Mouse (Mus musculus): ENCODE measurements around the gene Gss.

Gene Gss

DNA sequence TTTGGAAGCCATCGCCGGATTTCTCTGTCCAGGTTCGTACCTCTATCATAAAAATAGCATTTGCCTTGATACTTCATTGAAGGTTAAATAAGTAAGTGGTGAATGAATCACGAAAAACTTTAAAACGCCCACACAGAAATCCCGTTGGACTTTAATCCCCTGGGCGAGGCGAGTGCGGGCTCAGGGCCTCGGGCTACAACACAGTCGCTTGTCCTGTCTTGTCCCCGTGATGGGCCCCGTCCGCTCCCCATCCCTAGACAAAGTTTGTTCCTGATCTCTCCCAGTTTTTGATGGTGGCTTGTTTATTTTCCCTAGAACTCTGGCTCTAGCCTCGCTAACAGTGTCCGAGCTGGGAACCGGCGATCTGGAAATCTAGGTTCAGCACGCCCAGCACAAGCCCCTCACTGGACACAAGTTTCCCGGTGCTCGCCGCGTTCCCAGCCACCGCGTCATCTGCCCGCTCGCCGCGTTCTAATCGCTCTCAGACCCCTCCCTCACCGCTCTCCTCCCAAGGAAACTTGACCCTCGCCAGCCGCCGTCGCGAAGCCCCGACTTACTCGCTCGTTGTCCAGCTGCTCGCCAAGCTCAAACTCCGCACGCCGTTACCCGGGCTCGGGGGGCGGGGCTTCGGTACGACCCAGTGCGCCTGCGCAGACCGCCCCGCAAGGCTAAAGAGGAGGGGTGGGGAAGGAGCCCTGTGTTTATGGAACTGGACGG lies at the start of gene Gss:
TSS of gene Gss (minus strand) at position 674 of the 717 bp plus-strand sequence.
- DNase-seq (ENCODE audit: extremely low spot score, low read depth, low spot score): peak; percentile 81

GRCm38 (mm10) chr2:155641540-155642472 lies 49.2 kb upstream of the Gss start:
- DNase-seq (ENCODE audit: extremely low spot score, low read depth, low spot score): no peak

- no peak for DNase-seq (ENCODE audit: extremely low spot score, low read depth, low spot score)
These were observed 48.0 kb upstream of the Gss start for GRCm38 (mm10) chr2:155640656-155641055.

DNA sequence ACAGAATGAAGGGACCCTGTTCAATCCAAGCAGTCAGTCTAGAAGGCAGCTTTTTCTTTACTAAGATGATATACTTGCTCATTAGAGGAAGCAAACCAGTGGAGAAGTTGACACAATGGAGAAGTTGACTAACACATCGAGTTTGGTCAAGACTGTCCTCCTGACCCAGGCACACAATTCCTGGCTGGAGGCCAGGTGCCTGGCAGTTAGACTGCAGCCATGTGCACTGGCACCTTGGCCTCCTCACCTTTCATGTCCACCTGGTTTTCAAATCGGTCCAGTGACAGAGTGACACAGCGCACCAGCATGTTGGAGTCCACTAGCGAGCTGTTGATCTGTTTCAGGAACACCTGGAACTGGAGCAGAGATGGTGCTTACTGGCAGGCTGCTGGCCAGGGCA lies 44.8 kb upstream of the Gss start:
- DNase-seq (ENCODE audit: extremely low spot score, low read depth, low spot score): no peak

- DNase-seq (ENCODE audit: extremely low spot score, low read depth, low spot score): no peak
These were observed 44.3 kb upstream of the Gss start for GRCm38 (mm10) chr2:155636881-155637280.

- DNase-seq (ENCODE audit: extremely low spot score, low read depth, low spot score): no peak
These were observed 43.4 kb upstream of the Gss start for GRCm38 (mm10) chr2:155635961-155636360.

DNA sequence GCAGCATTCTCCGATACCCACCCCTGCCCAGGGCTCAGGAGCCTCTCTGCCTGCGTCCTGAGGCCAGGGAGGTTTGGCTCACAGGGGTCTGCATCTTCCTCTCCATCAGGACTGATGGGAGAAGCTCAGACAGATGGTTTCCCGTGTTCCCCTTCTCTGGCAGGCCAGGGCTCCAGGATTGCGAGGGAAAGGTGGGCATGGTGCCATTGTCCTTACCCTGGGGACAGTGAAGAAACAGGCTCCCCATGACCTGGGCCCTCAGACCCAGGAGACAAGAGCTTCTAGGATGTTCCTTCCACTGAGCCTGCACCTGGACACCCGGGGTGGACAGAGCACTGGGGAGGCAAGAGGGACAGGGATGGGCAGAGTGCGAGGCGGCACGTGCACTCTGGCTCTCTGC lies 42.0 kb upstream of the Gss start:
- DNase-seq (ENCODE audit: extremely low spot score, low read depth, low spot score): no peak

DNA sequence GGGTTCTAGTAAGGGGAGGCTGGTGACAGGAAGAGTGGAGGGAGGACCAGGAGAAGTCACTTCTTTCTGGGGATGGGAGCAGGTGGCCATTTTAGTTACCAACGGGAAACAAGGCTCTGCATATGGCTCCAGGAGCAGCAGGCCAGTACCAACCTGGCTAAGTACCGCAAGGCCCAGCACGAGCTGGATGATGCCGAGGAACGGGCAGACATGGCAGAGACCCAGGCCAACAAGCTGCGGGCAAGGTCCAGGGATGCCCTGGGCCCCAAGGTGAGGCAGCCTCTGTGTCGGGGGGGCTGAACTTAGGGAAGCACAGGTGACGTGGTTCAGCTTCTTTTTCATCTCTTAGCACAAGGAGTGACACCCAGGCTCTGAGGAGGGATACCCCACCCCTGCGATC lies 41.1 kb upstream of the Gss start:
- no peak for DNase-seq (ENCODE audit: extremely low spot score, low read depth, low spot score)

DNA sequence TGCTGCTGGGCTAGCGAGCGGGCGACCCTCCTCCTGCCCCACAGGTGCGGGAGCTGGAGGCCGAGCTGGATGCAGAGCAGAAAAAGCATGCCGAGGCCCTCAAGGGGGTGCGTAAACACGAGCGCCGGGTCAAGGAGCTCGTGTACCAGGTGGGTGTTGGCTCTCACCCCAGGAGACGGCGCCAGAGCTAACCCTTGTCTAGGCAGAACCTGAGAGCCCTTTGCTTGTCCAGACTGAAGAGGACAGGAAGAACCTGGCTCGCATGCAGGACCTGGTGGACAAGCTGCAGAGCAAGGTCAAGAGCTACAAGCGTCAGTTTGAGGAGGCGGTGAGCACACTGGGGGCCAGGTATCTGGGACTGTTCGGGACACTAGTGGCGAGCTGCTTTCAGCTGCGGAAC lies 40.5 kb upstream of the Gss start:
- DNase-seq (ENCODE audit: extremely low spot score, low read depth, low spot score): no peak

DNA sequence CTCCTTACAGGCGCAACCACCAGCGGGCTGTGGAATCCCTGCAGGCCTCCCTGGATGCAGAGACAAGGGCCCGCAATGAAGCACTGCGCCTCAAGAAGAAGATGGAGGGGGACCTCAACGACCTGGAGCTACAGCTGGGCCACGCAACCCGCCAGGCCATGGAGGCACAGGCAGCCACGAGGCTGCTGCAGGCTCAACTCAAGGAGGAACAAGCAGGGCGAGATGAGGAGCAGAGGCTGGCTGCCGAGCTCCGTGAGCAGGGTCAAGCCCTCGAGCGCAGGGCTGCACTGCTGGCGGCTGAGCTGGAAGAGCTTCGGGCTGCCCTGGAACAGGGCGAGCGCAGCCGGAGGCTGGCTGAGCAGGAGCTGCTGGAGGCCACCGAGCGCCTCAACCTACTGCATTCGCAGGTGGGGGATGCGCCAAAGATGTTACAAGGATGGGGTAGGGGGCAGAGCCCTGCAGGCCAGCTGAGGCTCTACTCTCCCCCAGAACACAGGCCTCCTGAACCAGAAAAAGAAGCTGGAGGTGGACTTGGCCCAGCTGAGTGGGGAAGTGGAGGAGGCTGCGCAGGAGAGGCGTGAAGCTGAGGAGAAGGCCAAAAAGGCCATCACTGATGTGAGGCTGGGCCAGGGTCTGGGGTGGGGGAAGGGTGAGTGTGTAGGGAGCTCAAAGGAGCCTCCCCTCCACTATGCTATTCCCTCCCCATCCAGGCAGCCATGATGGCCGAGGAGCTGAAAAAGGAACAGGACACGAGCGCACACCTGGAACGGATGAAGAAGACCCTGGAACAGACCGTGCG lies 39.7 kb upstream of the Gss start:
- DNase-seq (ENCODE audit: extremely low spot score, low read depth, low spot score): no peak

GRCm38 (mm10) chr2:155630590-155631416 lies 38.2 kb upstream of the Gss start:
- DNase-seq (ENCODE audit: extremely low spot score, low read depth, low spot score): no peak

GRCm38 (mm10) chr2:155630153-155630552 lies 37.5 kb upstream of the Gss start:
- no peak for DNase-seq (ENCODE audit: extremely low spot score, low read depth, low spot score)

- no peak for DNase-seq (ENCODE audit: extremely low spot score, low read depth, low spot score)
These were observed 36.6 kb upstream of the Gss start for GRCm38 (mm10) chr2:155629231-155629661.

- no peak for DNase-seq (ENCODE audit: extremely low spot score, low read depth, low spot score)
These were observed 35.9 kb upstream of the Gss start for GRCm38 (mm10) chr2:155628519-155628918.

DNA sequence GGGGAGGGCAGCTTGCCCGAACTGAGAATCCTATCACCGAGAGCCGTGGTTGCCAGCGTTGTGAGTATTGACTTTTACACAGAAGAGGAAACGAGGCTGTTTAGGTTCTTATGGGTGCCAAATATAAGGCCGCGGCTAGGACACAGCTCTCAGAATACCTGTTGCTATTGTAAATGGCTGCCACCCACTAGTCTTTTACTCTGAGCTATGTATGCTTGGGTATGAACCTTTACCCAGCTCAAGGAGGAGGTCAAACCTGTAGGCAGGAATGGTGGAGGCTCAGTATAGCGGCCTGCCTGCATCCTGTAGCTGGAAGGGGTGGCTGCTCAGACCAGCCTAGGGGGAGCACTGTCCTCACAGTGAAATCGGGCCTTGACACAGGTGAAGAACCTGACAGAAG lies 35.5 kb upstream of the Gss start:
- no peak for DNase-seq (ENCODE audit: extremely low spot score, low read depth, low spot score)

- DNase-seq (ENCODE audit: extremely low spot score, low read depth, low spot score): peak; percentile 70
These were observed 34.6 kb upstream of the Gss start for GRCm38 (mm10) chr2:155627030-155627738.

DNA sequence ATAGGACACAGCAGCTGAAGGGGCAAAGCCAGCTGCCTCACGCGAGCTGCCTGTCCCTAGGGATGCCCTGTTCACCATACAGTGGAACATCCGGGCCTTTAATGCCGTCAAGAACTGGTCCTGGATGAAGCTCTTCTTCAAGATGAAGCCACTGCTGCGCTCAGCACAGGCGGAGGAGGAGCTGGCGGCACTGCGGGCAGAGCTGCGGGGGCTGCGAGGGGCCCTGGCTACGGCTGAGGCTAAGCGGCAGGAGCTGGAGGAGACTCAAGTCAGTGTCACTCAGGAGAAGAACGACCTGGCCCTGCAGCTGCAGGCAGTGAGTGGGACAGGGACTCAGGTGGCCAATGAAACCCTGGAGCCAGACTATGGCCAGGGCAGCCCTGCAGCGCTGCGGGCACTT lies 33.7 kb upstream of the Gss start:
- no peak for DNase-seq (ENCODE audit: extremely low spot score, low read depth, low spot score)

DNA sequence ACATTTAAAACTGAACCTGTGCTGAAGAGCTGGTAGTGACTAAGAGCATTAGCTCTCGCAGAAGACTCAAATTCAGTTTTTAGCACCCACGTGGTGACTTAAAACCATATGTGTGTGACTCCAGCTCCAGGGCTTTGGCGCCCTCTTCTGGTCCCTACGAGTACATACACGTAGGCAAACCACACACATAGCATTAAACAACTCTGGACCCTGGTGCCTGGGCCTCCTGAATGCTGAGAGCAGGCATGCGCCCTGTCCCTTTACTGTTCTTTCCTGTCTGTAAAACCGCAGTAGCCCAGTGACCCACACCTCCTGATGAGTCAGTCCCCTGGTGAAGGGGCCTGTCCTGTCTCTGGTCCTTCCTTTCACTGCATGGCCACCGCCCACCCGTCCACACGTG lies 32.1 kb upstream of the Gss start:
- DNase-seq (ENCODE audit: extremely low spot score, low read depth, low spot score): peak; percentile 20

- no peak for DNase-seq (ENCODE audit: extremely low spot score, low read depth, low spot score)
These were observed 31.4 kb upstream of the Gss start for GRCm38 (mm10) chr2:155623996-155624395.

- DNase-seq (ENCODE audit: extremely low spot score, low read depth, low spot score): no peak
These were observed 30.0 kb upstream of the Gss start for GRCm38 (mm10) chr2:155622606-155623005.

All from hindlimb bud, embryonic 11.5 days (tissue).